Mouse (Mus musculus): ENCODE data around the gene Nt5c1a. TPM values are rescaled to one million over a fixed set of nuclear protein-coding genes. Genes with fewer than 3 reads are reported as not detected.
A peak's percentile ranks its signal among the peaks of the same experiment; 100 is the strongest.

Gene Nt5c1a
- total and polyA plus RNA-seq, 2 experiments from 2014 or later, result 0.33 to 3.4 TPM

- DNase-seq (no peak), ATAC-seq (no peak)
- no peak overlapping the region for H3K4me2 ChIP-seq (ENCODE audit: low read depth)
- no peak overlapping the region for H3K4me3 ChIP-seq (ENCODE audit: low read depth, low read length)
- no peak overlapping the region for H3K9ac ChIP-seq
- H3K4me1 ChIP-seq (ENCODE audit: insufficient read depth), result no peaks in the 10 kb centered on the region
- no peak overlapping the region for H3K27ac ChIP-seq (ENCODE audit: low read depth, low read length)
- no peaks in the 10 kb centered on the region for H3K9me3 ChIP-seq (ENCODE audit: low read length)
- no peak for TF ChIP-seq CTCF (IDR thresholded peaks at IDR 0.05; ENCODE audit: low read depth)
- no peaks in the 10 kb centered on the region for H3K27me3 ChIP-seq (ENCODE audit: insufficient read depth, low read length)
- 77% methylated on average over 7 of the region's 7 CpGs for WGBS
- H3K36me3 ChIP-seq (ENCODE audit: insufficient read depth), result no peaks in the 10 kb centered on the region
These were observed 46.0 kb downstream of the Nt5c1a start for GRCm38 (mm10) chr4:123247147-123247880.

DNA sequence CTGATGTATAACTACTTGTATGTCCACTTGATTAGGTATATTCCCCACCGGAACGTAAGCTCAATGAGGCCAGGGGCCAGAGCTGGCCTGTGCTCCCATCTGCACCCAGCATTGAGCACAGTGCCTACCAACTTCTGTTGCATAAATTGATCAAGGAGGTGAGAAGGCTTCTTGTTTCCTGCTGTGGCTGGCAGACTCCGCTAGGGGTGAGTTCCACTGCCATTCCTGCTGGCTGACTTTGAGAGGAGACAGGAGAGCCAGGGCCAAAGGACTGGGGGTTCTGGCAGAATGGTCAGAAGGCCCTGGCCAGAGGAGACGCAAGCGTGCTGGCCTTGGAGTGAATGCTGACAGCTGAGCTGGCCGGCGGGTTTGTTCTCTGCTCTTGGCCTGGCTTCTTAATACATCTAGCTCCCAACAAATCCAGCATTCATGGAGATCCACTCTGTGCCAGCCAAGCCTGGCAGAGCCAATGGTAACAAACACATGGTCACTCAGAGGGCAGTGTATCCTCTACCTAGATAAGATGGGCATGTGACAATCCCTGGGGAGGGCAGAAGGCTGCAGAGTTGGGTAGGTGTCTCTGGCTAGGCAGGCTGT is 47.8 kb downstream of the Nt5c1a start:
- Histone ChIP-seq H3K27ac (ENCODE audit: low read depth, low read length) (no peak overlapping the region; the same call in 1 of the 2 replicates), H3K9ac (no peak overlapping the region), H3K36me3 (ENCODE audit: insufficient read depth) (no peaks in the 10 kb centered on the region), H3K27me3 (ENCODE audit: insufficient read depth, low read length) (no peaks in the 10 kb centered on the region), H3K4me1 (ENCODE audit: insufficient read depth) (no peaks in the 10 kb centered on the region), H3K9me3 (ENCODE audit: low read length) (no peaks in the 10 kb centered on the region), H3K4me3 (ENCODE audit: low read depth, low read length) (no peak overlapping the region), H3K4me2 (ENCODE audit: low read depth) (no peak overlapping the region)
- ATAC-seq (peak; percentile 81), DNase-seq (peak; percentile 44)
- TF ChIP-seq CTCF (IDR thresholded peaks at IDR 0.05; ENCODE audit: low read depth), result peak; percentile 11; the same call in 1 of the 2 replicates
- WGBS, result 65% methylated on average over 7 of the region's 7 CpGs

DNA sequence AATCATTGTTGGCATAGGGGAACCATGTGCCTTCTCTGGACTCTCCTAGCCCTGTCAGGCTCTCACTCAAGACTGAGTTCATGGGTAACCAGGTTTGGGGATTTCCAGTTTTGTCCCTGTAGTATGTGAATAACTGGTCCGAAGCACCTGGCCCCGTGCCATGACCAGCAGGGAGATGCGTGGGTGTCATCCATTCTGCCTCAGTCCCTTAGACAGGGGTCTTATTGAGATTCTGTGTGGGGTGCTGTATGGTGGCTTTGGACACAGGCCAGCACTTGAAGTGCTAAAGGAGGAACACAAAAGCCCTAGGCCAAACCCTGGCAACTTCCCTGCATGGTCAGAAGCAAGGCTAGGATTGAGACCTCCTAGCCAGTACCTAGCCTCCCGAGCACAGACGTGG is 50.9 kb downstream of the Nt5c1a start:
- Histone ChIP-seq H3K9me3 (ENCODE audit: low read length) (no peaks in the 10 kb centered on the region), H3K4me1 (ENCODE audit: insufficient read depth) (no peaks in the 10 kb centered on the region), H3K36me3 (ENCODE audit: insufficient read depth) (no peaks in the 10 kb centered on the region), H3K27me3 (ENCODE audit: insufficient read depth, low read length) (no peaks in the 10 kb centered on the region), H3K27ac (ENCODE audit: low read depth, low read length) (no peak overlapping the region), H3K4me3 (ENCODE audit: low read depth, low read length) (no peak overlapping the region), H3K9ac (no peak overlapping the region), H3K4me2 (ENCODE audit: low read depth) (no peak overlapping the region)
- WGBS, result 51% methylated on average over 5 of the region's 5 CpGs
- no peak for DNase-seq
- TF ChIP-seq CTCF (IDR thresholded peaks at IDR 0.05; ENCODE audit: low read depth), result no peak
- no peak for ATAC-seq

- H3K36me3 ChIP-seq (ENCODE audit: insufficient read depth), result no peaks in the 10 kb centered on the region
- DNase-seq (peak; percentile 78), ATAC-seq (peak; percentile 81)
- no peak overlapping the region for H3K4me3 ChIP-seq (ENCODE audit: low read depth, low read length)
- H3K27me3 ChIP-seq (ENCODE audit: insufficient read depth, low read length), result no peaks in the 10 kb centered on the region
- no peak overlapping the region for H3K27ac ChIP-seq (ENCODE audit: low read depth, low read length)
- WGBS, result 18% methylated on average over 5 of the region's 5 CpGs
- H3K4me1 ChIP-seq (ENCODE audit: insufficient read depth), result no peaks in the 10 kb centered on the region
- peak; percentile 85 for TF ChIP-seq CTCF (IDR thresholded peaks at IDR 0.05; ENCODE audit: low read depth)
- no peak overlapping the region for H3K9ac ChIP-seq
- no peak overlapping the region for H3K4me2 ChIP-seq (ENCODE audit: low read depth)
- H3K9me3 ChIP-seq (ENCODE audit: low read length), result no peaks in the 10 kb centered on the region
These were observed 53.3 kb downstream of the Nt5c1a start for GRCm38 (mm10) chr4:123254617-123255016.

DNA sequence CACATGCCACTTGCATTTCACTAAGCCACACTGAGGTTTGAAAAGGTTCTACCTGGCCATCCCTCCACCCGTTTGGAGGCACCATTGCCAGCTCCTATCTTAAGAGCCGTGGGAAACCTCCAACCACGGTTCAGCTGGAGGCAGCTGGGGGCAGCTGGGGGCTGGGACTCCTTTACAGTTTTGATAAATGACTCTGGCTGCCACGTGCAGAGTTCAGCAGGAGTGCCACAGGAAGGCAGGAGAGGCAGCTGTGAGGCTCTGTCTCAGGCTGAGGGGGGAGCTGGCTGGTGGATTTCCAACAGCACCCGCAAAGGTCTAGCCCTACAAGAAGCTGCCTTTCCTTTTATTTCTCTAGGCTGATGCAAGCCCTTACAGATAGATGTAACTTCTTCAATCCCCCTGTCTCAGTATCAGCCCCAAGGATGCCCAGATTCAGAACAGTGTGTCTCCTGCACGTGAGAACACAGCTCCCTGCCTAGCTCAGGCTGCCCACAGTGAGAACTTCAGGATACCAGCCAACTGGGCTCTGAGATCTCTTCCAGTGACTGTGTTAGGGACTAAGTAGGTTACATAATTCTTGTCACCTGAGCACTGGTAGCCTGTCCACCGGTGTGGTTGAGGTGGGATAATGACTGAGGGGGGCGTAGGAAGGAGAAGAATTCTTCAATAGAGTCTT is 58.9 kb downstream of the Nt5c1a start:
- H3K9ac ChIP-seq, result no peak overlapping the region

DNA sequence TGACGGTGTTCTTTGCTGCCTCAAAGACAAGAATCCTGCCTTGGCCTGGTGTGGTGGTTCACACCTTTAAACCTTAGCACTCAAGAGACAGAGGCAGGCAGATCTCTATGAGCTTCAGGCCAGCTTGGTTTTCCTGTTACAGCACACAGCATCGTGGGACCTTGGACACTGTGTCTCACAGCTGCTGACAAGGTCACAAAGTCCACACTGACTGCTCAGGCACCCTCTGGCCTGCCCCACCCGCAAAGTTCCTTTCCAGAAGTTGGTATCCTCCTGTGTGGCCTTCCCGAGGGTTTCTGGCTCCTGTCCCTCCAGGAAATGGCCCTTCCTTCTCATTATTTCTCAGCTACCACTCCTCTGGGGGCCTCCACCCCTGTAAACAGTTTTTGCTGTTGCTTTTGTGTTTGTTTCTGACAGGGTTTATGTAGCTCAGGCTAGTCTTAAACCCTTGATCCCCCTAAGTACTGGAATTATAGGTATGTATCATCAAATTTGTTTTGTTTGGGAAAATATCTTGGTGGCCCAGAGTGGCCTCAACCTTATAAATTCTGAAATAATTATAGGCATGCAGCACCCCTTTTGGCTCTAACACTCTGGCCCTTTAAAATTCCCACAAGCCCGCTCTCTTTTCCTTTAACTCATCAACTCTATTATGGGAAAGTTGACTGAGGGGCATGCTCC is 60.6 kb downstream of the Nt5c1a start, which contains the start of gene Pabpc4:
Gene Pabpc4, plus strand, starts transcription at position 631 of the 681 bp plus-strand sequence.
- Histone ChIP-seq H3K9me3 (ENCODE audit: low read length) (no peaks in the 10 kb centered on the region), H3K27ac (ENCODE audit: low read depth, low read length) (no peak within 1 kb of the TSS), H3K4me3 (ENCODE audit: low read depth, low read length) (no peak within 1 kb of the TSS), H3K36me3 (ENCODE audit: insufficient read depth) (no peaks in the 10 kb centered on the region), H3K4me1 (ENCODE audit: insufficient read depth) (no peaks in the 10 kb centered on the region), H3K27me3 (ENCODE audit: insufficient read depth, low read length) (no peaks in the 10 kb centered on the region), H3K9ac (no peak within 1 kb of the TSS), H3K4me2 (ENCODE audit: low read depth) (no peak within 1 kb of the TSS)
- DNase-seq (no peak), ATAC-seq (no peak)
- no peak for TF ChIP-seq CTCF (IDR thresholded peaks at IDR 0.05; ENCODE audit: low read depth)
- WGBS, result 68% methylated on average over 5 of the region's 5 CpGs

More for the DNA sequence above, 58.9 kb downstream of the Nt5c1a start:
- ATAC-seq, result no peak
- Histone ChIP-seq H3K4me3 (ENCODE audit: low read depth, low read length) (no peak overlapping the region), H3K27me3 (ENCODE audit: insufficient read depth, low read length) (no peaks in the 10 kb centered on the region), H3K4me1 (ENCODE audit: insufficient read depth) (no peaks in the 10 kb centered on the region), H3K4me2 (ENCODE audit: low read depth) (no peak overlapping the region), H3K27ac (ENCODE audit: low read depth, low read length) (no peak overlapping the region), H3K36me3 (ENCODE audit: insufficient read depth) (no peaks in the 10 kb centered on the region), H3K9me3 (ENCODE audit: low read length) (no peaks in the 10 kb centered on the region)
- no peak for TF ChIP-seq CTCF (IDR thresholded peaks at IDR 0.05; ENCODE audit: low read depth)
- 51% methylated on average over 8 of the region's 8 CpGs for WGBS
- DNase-seq, result no peak

Other genes with a start within 250 kb of the Nt5c1a start
- gene Mfsd2a, start 240.3 kb upstream of the Nt5c1a start, total RNA-seq (2014; rRNA removed), result 34.7 and 40.7 TPM in 2 replicates
- gene Mfsd2a, start 240.3 kb upstream of the Nt5c1a start, polyA plus RNA-seq (2015; fragmentation: Nextera tagmentation; extraction: Ambion mirVana), result 30.6 and 33.4 TPM in 2 replicates
- gene Mycl, start 205.9 kb upstream of the Nt5c1a start, total RNA-seq (2014; rRNA removed), result 106 and 113 TPM in 2 replicates
- gene Mycl, start 205.9 kb upstream of the Nt5c1a start, polyA plus RNA-seq (2015; fragmentation: Nextera tagmentation; extraction: Ambion mirVana), result 65.9 and 67.6 TPM in 2 replicates
- gene Trit1, start 184.9 kb upstream of the Nt5c1a start, total RNA-seq (2014; rRNA removed), result 22.8 and 23.7 TPM in 2 replicates
- gene Trit1, start 184.9 kb upstream of the Nt5c1a start, polyA plus RNA-seq (2015; fragmentation: Nextera tagmentation; extraction: Ambion mirVana), result 20.4 and 22.1 TPM in 2 replicates
- 0.31 and 0.62 TPM in 2 replicates for gene Bmp8b, start 96.3 kb upstream of the Nt5c1a start, total RNA-seq (2014; rRNA removed)
- 0.15 and 0.40 TPM in 2 replicates for gene Bmp8b, start 96.3 kb upstream of the Nt5c1a start, polyA plus RNA-seq (2015; fragmentation: Nextera tagmentation; extraction: Ambion mirVana)
- gene Oxct2b, start 85.2 kb upstream of the Nt5c1a start, total RNA-seq (2014; rRNA removed), result 0.62 TPM in 2 replicates
- gene Oxct2b, start 85.2 kb upstream of the Nt5c1a start, polyA plus RNA-seq (2015; fragmentation: Nextera tagmentation; extraction: Ambion mirVana), result 0.33 and 0.34 TPM in 2 replicates
- 28.9 and 34.2 TPM in 2 replicates for gene Ppie, start 61.6 kb upstream of the Nt5c1a start, total RNA-seq (2014; rRNA removed)
- gene Ppie, start 61.6 kb upstream of the Nt5c1a start, polyA plus RNA-seq (2015; fragmentation: Nextera tagmentation; extraction: Ambion mirVana), result 47.7 and 53.6 TPM in 2 replicates
- 57.1 and 58.5 TPM in 2 replicates for gene Hpcal4, start 18.3 kb upstream of the Nt5c1a start, total RNA-seq (2014; rRNA removed)
- gene Hpcal4, start 18.3 kb upstream of the Nt5c1a start, polyA plus RNA-seq (2015; fragmentation: Nextera tagmentation; extraction: Ambion mirVana), result 45.5 and 78.1 TPM in 2 replicates
- 3.6 and 6.3 TPM in 2 replicates for gene Heyl, start 32.1 kb downstream of the Nt5c1a start, total RNA-seq (2014; rRNA removed)
- 4.2 and 4.6 TPM in 2 replicates for gene Heyl, start 32.1 kb downstream of the Nt5c1a start, polyA plus RNA-seq (2015; fragmentation: Nextera tagmentation; extraction: Ambion mirVana)
- gene Pabpc4, start 60.8 kb downstream of the Nt5c1a start, total RNA-seq (2014; rRNA removed), result 83.7 and 92.6 TPM in 2 replicates
- gene Pabpc4, start 60.8 kb downstream of the Nt5c1a start, polyA plus RNA-seq (2015; fragmentation: Nextera tagmentation; extraction: Ambion mirVana), result 24.8 and 28.2 TPM in 2 replicates
- gene Oxct2a, start 122.1 kb downstream of the Nt5c1a start, total RNA-seq (2014; rRNA removed), result 0.15 and 0.19 TPM in 2 replicates
- gene Oxct2a, start 122.1 kb downstream of the Nt5c1a start, polyA plus RNA-seq (2015; fragmentation: Nextera tagmentation; extraction: Ambion mirVana), result 0.08 TPM in 1 of 2 replicates, not detected in the other
- 0.31 and 0.90 TPM in 2 replicates for gene Bmp8a, start 141.7 kb downstream of the Nt5c1a start, total RNA-seq (2014; rRNA removed)
- gene Bmp8a, start 141.7 kb downstream of the Nt5c1a start, polyA plus RNA-seq (2015; fragmentation: Nextera tagmentation; extraction: Ambion mirVana), result 0.15 and 0.19 TPM in 2 replicates

Data from forebrain, postnatal 0 days (tissue).